Mouse (Mus musculus) olfactory bulb, adult 2 months (tissue): Measurements from ENCODE around the gene Arglu1.

Experiments
- CTCF ChIP-seq: fragments of 200-500 bp; IDR thresholded peaks from 2 replicates; pipeline ENCODE4 v1.5.1; 2012; ENCODE audit warnings: low read depth, mild to moderate bottlenecking, low read length, moderate library complexity; ENCODE audit not compliant: insufficient read depth
- POLR2A ChIP-seq: fragments of 200-500 bp; IDR thresholded peaks from 2 replicates; pipeline ENCODE4 v1.6.1; 2012; ENCODE audit warnings: mild to moderate bottlenecking, low read depth, low read length, moderate library complexity; ENCODE audit not compliant: insufficient read depth

DNA sequence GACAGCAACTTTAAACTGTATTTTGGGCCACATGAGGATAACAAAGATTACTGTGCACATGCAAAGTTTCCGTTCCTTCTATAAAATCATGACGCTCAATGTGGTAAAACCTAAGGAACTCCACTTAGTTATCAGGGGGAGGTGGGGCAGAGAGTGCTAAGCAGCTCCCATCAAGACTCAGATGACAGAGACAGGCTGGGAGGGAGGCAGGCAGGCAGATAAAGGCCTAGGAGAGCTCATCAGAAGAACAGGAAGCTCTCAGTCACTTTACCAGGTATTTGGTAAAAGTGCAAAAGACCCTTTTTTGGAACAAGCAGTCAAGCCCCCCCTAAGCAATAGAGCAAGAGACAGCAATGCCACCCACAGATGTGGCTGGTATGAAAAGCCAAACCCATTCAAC is 4.8 kb downstream of the Arglu1 start:
- TF ChIP-seq CTCF (no peak), POLR2A (no peak)
